Mouse (Mus musculus): ENCODE data around the gene Svbp. TPM values are rescaled to one million over a fixed set of nuclear protein-coding genes. Genes with fewer than 3 reads are reported as not detected.

Svbp gene
- polyA plus RNA-seq, 1 experiment from 2014 or later, result 172 TPM

- Histone ChIP-seq H3K36me3 (ENCODE audit: control insufficient read depth, insufficient read depth, low read length) (0 out of 2 replicates have a peak, but pooled peaks cover 8% of the 10 kb centered on the region), H3K9me3 (ENCODE audit: control insufficient read depth, low read length) (no peaks in the 10 kb centered on the region), H3K9ac (ENCODE audit: low read length) (no peak overlapping the region), H3K4me1 (ENCODE audit: control insufficient read depth, insufficient read depth, low read length) (no peaks in the 10 kb centered on the region), H3K27ac (ENCODE audit: low read depth, low read length) (no peak overlapping the region), H3K27me3 (ENCODE audit: control insufficient read depth, insufficient read depth, low read length) (no peaks in the 10 kb centered on the region), H3K4me2 (ENCODE audit: low read depth) (no peak overlapping the region), H3K4me3 (ENCODE audit: low read depth, low read length) (no peak overlapping the region)
- no peak for ATAC-seq (ENCODE audit: insufficient read depth, low FRiP score, low TSS enrichment)
- 84% methylated on average over 4 of the region's 4 CpGs for WGBS
- no peak for DNase-seq (ENCODE audit: low spot score)
Measured at GRCm38 (mm10) chr4:119167068-119167467, 28.0 kb upstream of the Svbp start.

DNA sequence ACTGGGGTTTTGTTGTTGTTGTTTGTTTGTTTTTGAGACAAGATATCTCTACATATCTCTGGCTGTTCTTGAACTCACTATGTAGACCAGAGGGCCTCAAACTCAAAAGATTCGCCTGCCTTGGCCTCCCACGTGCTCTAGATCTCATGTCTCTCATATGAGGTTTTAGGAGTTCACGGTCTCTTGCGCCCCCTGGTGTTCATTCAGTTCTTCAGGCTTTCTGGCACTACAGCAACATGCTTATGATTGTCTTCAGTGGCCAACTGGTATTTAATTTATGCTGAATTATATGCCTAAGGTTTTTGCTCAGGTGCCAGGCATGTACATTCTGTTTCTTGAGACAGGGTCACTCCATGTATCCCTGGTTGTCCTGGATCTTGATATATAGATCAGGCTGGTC, 27.4 kb upstream of the Svbp start:
- H3K36me3 ChIP-seq (ENCODE audit: control insufficient read depth, insufficient read depth, low read length), result 0 out of 2 replicates have a peak, but pooled peaks cover 8% of the 10 kb centered on the region
- no peaks in the 10 kb centered on the region for H3K9me3 ChIP-seq (ENCODE audit: control insufficient read depth, low read length)
- 6% methylated on average over 4 of the region's 4 CpGs for WGBS
- DNase-seq (ENCODE audit: low spot score) (peak; percentile 81), ATAC-seq (ENCODE audit: insufficient read depth, low FRiP score, low TSS enrichment) (peak; percentile 45; the same call in 1 of the 2 replicates)
- no peak overlapping the region for H3K27ac ChIP-seq (ENCODE audit: low read depth, low read length)
- no peaks in the 10 kb centered on the region for H3K4me1 ChIP-seq (ENCODE audit: control insufficient read depth, insufficient read depth, low read length)
- H3K4me3 ChIP-seq (ENCODE audit: low read depth, low read length), result no peak overlapping the region
- H3K4me2 ChIP-seq (ENCODE audit: low read depth), result no peak overlapping the region
- no peak overlapping the region for H3K9ac ChIP-seq (ENCODE audit: low read length)
- no peaks in the 10 kb centered on the region for H3K27me3 ChIP-seq (ENCODE audit: control insufficient read depth, insufficient read depth, low read length)

- 48% methylated on average over 18 of the region's 18 CpGs for WGBS
- Histone ChIP-seq H3K4me3 (ENCODE audit: low read depth, low read length) (peak overlapping the region; percentile 79), H3K4me2 (ENCODE audit: low read depth) (peak overlapping the region; percentile 65), H3K27me3 (ENCODE audit: control insufficient read depth, insufficient read depth, low read length) (no peaks in the 10 kb centered on the region), H3K9me3 (ENCODE audit: control insufficient read depth, low read length) (no peaks in the 10 kb centered on the region), H3K27ac (ENCODE audit: low read depth, low read length) (no peak overlapping the region), H3K9ac (ENCODE audit: low read length) (peak overlapping the region; percentile 75), H3K4me1 (ENCODE audit: control insufficient read depth, insufficient read depth, low read length) (peaks cover 5% of the 10 kb centered on the region; the same call in 1 of the 2 replicates), H3K36me3 (ENCODE audit: control insufficient read depth, insufficient read depth, low read length) (0 out of 2 replicates have a peak, but pooled peaks cover 8% of the 10 kb centered on the region)
- DNase-seq (ENCODE audit: low spot score) (no peak), ATAC-seq (ENCODE audit: insufficient read depth, low FRiP score, low TSS enrichment) (no peak)
Measured at GRCm38 (mm10) chr4:119172919-119173650, 22.0 kb upstream of the Svbp start.

DNA sequence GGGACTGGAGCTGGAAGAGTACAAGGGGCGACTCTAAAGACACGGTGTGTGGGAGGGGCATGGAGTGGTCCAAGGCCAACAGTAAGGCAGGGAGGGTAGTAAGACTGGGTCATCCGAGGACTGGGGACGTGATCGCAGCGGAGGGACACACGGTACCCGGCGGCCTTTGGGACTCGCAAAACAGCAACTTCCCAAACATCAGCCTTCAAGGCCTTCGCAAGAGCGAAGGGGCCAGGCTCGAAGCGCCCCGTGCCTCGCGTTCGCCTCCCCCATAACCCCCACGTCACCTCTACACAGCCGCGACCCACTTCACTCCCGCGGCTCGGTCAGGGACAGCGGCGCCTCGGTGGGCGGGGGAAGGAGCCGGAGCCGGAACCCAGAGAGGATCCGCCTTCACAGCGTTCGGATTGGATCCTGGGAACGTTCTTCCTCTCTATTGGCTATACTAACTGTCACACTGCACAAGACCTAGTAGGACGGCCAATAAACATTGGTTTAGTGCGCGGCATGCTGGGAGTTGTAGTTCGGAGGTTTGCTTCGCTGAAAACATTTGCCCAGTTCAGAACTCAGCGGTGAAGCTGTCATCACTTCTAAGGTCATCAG, 21.2 kb upstream of the Svbp start, which contains the start of gene Zfp691:
Zfp691 (minus strand) TSS at position 345 of the 603 bp plus-strand sequence.
- Histone ChIP-seq H3K9ac (ENCODE audit: low read length) (peak within 1 kb of the TSS; percentile 75), H3K9me3 (ENCODE audit: control insufficient read depth, low read length) (no peaks in the 10 kb centered on the region), H3K27ac (ENCODE audit: low read depth, low read length) (peak within 1 kb of the TSS; percentile 34; the same call in 1 of the 2 replicates), H3K4me1 (ENCODE audit: control insufficient read depth, insufficient read depth, low read length) (peaks cover 5% of the 10 kb centered on the region; the same call in 1 of the 2 replicates), H3K4me3 (ENCODE audit: low read depth, low read length) (peak within 1 kb of the TSS; percentile 79), H3K36me3 (ENCODE audit: control insufficient read depth, insufficient read depth, low read length) (0 out of 2 replicates have a peak, but pooled peaks cover 5% of the 10 kb centered on the region), H3K27me3 (ENCODE audit: control insufficient read depth, insufficient read depth, low read length) (no peaks in the 10 kb centered on the region), H3K4me2 (ENCODE audit: low read depth) (peak within 1 kb of the TSS; percentile 65)
- under 1% methylated on average over 40 of the region's 40 CpGs for WGBS
- peak; percentile 100 for ATAC-seq (ENCODE audit: insufficient read depth, low FRiP score, low TSS enrichment)
- DNase-seq (ENCODE audit: low spot score), result peak; percentile 93

DNA sequence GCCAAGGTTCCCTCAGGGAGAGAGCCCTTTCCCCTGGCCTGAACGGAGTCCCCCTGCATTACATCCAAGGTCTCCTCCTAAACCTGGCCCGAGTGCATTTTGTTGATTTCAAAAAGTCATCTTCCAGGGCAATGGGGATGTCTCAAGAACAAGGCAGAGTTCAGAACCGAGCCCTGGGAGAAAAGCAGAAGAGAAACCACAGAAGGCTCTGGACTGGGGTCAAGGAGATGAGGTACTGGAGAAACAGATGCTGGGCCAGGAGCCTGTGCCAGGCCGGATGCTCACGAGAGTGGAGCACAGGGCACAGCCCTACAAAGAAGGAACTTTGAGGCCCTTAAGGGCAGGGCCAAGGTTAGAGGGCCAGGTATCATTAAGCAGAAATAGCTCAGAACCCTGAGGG, 17.4 kb upstream of the Svbp start:
- WGBS, result 74% methylated on average over 5 of the region's 5 CpGs
- Histone ChIP-seq H3K9ac (ENCODE audit: low read length) (no peak overlapping the region), H3K36me3 (ENCODE audit: control insufficient read depth, insufficient read depth, low read length) (no peaks in the 10 kb centered on the region), H3K4me3 (ENCODE audit: low read depth, low read length) (no peak overlapping the region), H3K4me2 (ENCODE audit: low read depth) (no peak overlapping the region), H3K9me3 (ENCODE audit: control insufficient read depth, low read length) (no peaks in the 10 kb centered on the region), H3K27me3 (ENCODE audit: control insufficient read depth, insufficient read depth, low read length) (no peaks in the 10 kb centered on the region), H3K4me1 (ENCODE audit: control insufficient read depth, insufficient read depth, low read length) (peaks cover 5% of the 10 kb centered on the region; the same call in 1 of the 2 replicates), H3K27ac (ENCODE audit: low read depth, low read length) (no peak overlapping the region)
- ATAC-seq (ENCODE audit: insufficient read depth, low FRiP score, low TSS enrichment) (no peak), DNase-seq (ENCODE audit: low spot score) (no peak)

- H3K27me3 ChIP-seq (ENCODE audit: control insufficient read depth, insufficient read depth, low read length), result no peaks in the 10 kb centered on the region
- ATAC-seq (ENCODE audit: insufficient read depth, low FRiP score, low TSS enrichment) (no peak), DNase-seq (ENCODE audit: low spot score) (no peak)
- no peak overlapping the region; the same call in 1 of the 2 replicates for H3K9ac ChIP-seq (ENCODE audit: low read length)
- no peak overlapping the region for H3K4me2 ChIP-seq (ENCODE audit: low read depth)
- no peaks in the 10 kb centered on the region for H3K36me3 ChIP-seq (ENCODE audit: control insufficient read depth, insufficient read depth, low read length)
- no peaks in the 10 kb centered on the region for H3K9me3 ChIP-seq (ENCODE audit: control insufficient read depth, low read length)
- H3K4me1 ChIP-seq (ENCODE audit: control insufficient read depth, insufficient read depth, low read length), result no peaks in the 10 kb centered on the region
- no peak overlapping the region for H3K4me3 ChIP-seq (ENCODE audit: low read depth, low read length)
- no peak overlapping the region for H3K27ac ChIP-seq (ENCODE audit: low read depth, low read length)
- WGBS, result 77% methylated on average over 18 of the region's 18 CpGs
Measured at GRCm38 (mm10) chr4:119178331-119178730, 16.8 kb upstream of the Svbp start.

DNA sequence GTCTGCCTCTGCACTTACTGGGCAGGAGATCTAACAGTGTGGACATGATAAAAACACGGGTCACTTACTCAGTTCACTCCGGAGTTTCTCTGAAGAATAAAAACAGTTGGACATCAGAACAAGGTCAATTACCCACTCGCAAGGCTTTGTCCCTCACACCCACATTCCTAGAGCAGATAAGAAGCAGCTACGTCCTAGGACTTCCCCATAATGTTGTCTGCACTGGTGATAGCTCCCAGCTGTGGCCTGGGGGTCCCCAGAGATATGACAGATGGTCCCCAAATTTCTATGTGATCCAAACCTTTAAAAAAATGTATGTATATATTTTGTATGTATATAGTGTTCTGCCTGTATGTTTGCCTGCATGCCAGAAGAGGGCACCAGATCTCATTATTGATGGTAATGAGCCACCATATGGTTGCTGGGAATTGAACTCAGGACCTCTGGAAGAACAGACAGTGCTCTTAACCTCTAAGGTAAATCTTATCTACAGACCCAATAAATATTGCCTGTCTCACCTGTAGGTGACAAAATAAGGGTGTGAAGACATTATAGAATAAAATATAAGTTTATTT, 14.9 kb upstream of the Svbp start:
- H3K27ac ChIP-seq (ENCODE audit: low read depth, low read length), result no peak overlapping the region
- no peak overlapping the region for H3K4me2 ChIP-seq (ENCODE audit: low read depth)
- H3K4me1 ChIP-seq (ENCODE audit: control insufficient read depth, insufficient read depth, low read length), result no peaks in the 10 kb centered on the region
- H3K4me3 ChIP-seq (ENCODE audit: low read depth, low read length), result no peak overlapping the region
- no peak overlapping the region for H3K9ac ChIP-seq (ENCODE audit: low read length)
- no peak for ATAC-seq (ENCODE audit: insufficient read depth, low FRiP score, low TSS enrichment)
- DNase-seq (ENCODE audit: low spot score), result no peak
- no peaks in the 10 kb centered on the region for H3K27me3 ChIP-seq (ENCODE audit: control insufficient read depth, insufficient read depth, low read length)
- H3K36me3 ChIP-seq (ENCODE audit: control insufficient read depth, insufficient read depth, low read length), result no peaks in the 10 kb centered on the region
- no peaks in the 10 kb centered on the region for H3K9me3 ChIP-seq (ENCODE audit: control insufficient read depth, low read length)
- WGBS, result 50% methylated on average over 4 of the region's 4 CpGs

DNA sequence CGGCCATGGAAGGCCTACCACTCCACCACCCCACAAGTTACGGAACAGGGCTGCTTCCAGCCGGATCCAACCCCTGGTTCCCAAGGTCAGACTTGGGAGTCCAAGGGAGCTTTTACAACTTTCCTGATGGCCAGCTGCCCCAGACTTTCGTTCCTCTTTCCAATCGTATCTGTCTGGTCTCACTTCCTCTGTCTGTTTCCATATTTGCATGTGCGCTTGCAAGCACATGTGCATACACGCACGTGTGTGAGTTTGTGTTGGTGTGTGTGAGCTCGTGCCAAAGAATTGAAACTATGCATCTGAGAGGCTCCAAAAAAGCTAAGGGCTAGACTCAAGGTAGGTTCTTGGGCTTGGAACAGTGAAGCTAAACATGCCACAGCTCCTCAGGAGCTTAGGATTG, 13.7 kb upstream of the Svbp start:
- Histone ChIP-seq H3K27ac (ENCODE audit: low read depth, low read length) (no peak overlapping the region), H3K36me3 (ENCODE audit: control insufficient read depth, insufficient read depth, low read length) (no peaks in the 10 kb centered on the region), H3K4me1 (ENCODE audit: control insufficient read depth, insufficient read depth, low read length) (no peaks in the 10 kb centered on the region), H3K4me3 (ENCODE audit: low read depth, low read length) (no peak overlapping the region), H3K9me3 (ENCODE audit: control insufficient read depth, low read length) (no peaks in the 10 kb centered on the region), H3K4me2 (ENCODE audit: low read depth) (no peak overlapping the region), H3K27me3 (ENCODE audit: control insufficient read depth, insufficient read depth, low read length) (no peaks in the 10 kb centered on the region), H3K9ac (ENCODE audit: low read length) (no peak overlapping the region)
- WGBS, result 93% methylated on average over 9 of the region's 9 CpGs
- ATAC-seq (ENCODE audit: insufficient read depth, low FRiP score, low TSS enrichment) (no peak), DNase-seq (ENCODE audit: low spot score) (no peak)
